Comparison of ENCODE assay signal across 20 mouse cellular contexts in genomic region chr11:57713960-57714359, GRCm38 (mm10).
"Had no signal": no experiment of that assay in that cellular context is flagged by ENCODE, and none has a peak within 500 bp of the region (broad histone marks: within the 10 kb centered on the region; RNA-seq: fewer than 3 reads in every experiment).

No protein-coding gene starts in this region.

- H3K36me3 ChIP-seq: intestine, embryonic 15.5 days; midbrain, embryonic 13.5 days; neural tube, embryonic 13.5 days; stomach, embryonic 15.5 days had no signal

- ATAC-seq: intestine, embryonic 15.5 days; midbrain, embryonic 13.5 days; midbrain, embryonic 16.5 days had no signal

- H3K4me2 ChIP-seq: intestine, embryonic 15.5 days; limb, embryonic 13.5 days; midbrain, embryonic 13.5 days; neural tube, embryonic 13.5 days; stomach, embryonic 15.5 days had no signal

- H3K9ac ChIP-seq: intestine, embryonic 15.5 days; limb, embryonic 13.5 days; midbrain, embryonic 13.5 days; neural tube, embryonic 13.5 days; stomach, embryonic 15.5 days had no signal

- DNase-seq: kidney, adult 18-20 months; kidney, adult 9 months; kidney, postnatal 14 days; kidney, postnatal 4 days; left cerebral cortex, postnatal 4 days; lung, adult 2 months; lung, postnatal 14 days; lung, postnatal 4 days; right cerebral cortex, postnatal 14 days; right cerebral cortex, postnatal 4 days; spleen, adult 18-20 months; thymus, postnatal 36 days had no signal

- H3K9me3 ChIP-seq: intestine, embryonic 15.5 days; limb, embryonic 13.5 days; midbrain, embryonic 10.5 days; midbrain, embryonic 13.5 days; neural tube, embryonic 13.5 days; stomach, embryonic 15.5 days had no signal

- H3K4me1 ChIP-seq: intestine, embryonic 15.5 days; neural tube, embryonic 13.5 days; stomach, embryonic 15.5 days had no signal

- H3K27me3 ChIP-seq: intestine, embryonic 15.5 days; limb, embryonic 13.5 days; neural tube, embryonic 13.5 days; stomach, embryonic 15.5 days had no signal

- H3K27ac ChIP-seq: intestine, embryonic 15.5 days; limb, embryonic 13.5 days; midbrain, embryonic 10.5 days; midbrain, embryonic 13.5 days; neural tube, embryonic 13.5 days; stomach, embryonic 15.5 days had no signal

- H3K4me3 ChIP-seq: intestine, embryonic 15.5 days; limb, embryonic 13.5 days; midbrain, embryonic 10.5 days; midbrain, embryonic 13.5 days; myocyte; neural tube, embryonic 13.5 days; stomach, embryonic 15.5 days had no signal
